Mouse (Mus musculus) midbrain, embryonic 14.5 days (tissue): Measurements from ENCODE around the gene Ehhadh. TPM values are rescaled to one million over a fixed set of nuclear protein-coding genes. Genes with fewer than 3 reads are reported as not detected.

Experiments used
- ATAC-seq: fragments of 200-750 bp; cut with Nextera tagmentation; 2 replicates; pipeline ENCODE4 v1.8.0; 2017; ENCODE audit warnings: moderate number of reproducible peaks, moderate library complexity; ENCODE audit not compliant: low FRiP score, low TSS enrichment
- DNase-seq: peaks from one replicate; pipeline ENCODE4 v3.0.0-alpha.2; 2015
- H3K27ac ChIP-seq: fragments of 300-500 bp; sonication (generic); replicated peaks from 2 replicates; pipeline ENCODE4 v1.5.1; 2014; ENCODE audit warnings: mild to moderate bottlenecking, low read depth, low read length, moderate library complexity
- H3K27me3 ChIP-seq: fragments of 300-500 bp; sonication (generic); 2 replicates; pipeline ENCODE4 v1.6.1; 2014; ENCODE audit warnings: low read length, control low read depth, mixed read lengths; ENCODE audit not compliant: control insufficient read depth, insufficient read depth
- H3K36me3 ChIP-seq: fragments of 300-500 bp; sonication (generic); 2 replicates; pipeline ENCODE4 v1.6.1; 2014; ENCODE audit warnings: low read length, control low read depth; ENCODE audit not compliant: control insufficient read depth, insufficient read depth
- H3K4me1 ChIP-seq: fragments of 300-500 bp; sonication (generic); 2 replicates; pipeline ENCODE4 v1.6.1; 2014; ENCODE audit warnings: mild to moderate bottlenecking, antibody characterized with exemption, low read length, control low read depth; ENCODE audit not compliant: control insufficient read depth, insufficient read depth
- H3K4me2 ChIP-seq: fragments of 300-500 bp; sonication (generic); 2 replicates; pipeline ENCODE4 v1.6.1; 2014; ENCODE audit warnings: mild to moderate bottlenecking, low read length, moderate library complexity
- H3K4me3 ChIP-seq: fragments of 300-500 bp; sonication (generic); replicated peaks from 2 replicates; pipeline ENCODE4 v1.5.1; 2014; ENCODE audit warnings: low read depth, low read length
- H3K9ac ChIP-seq: fragments of 300-500 bp; sonication (generic); replicated peaks from 2 replicates; pipeline ENCODE4 v1.6.1; 2014; ENCODE audit warnings: mild to moderate bottlenecking, low read length, moderate library complexity
- H3K9me3 ChIP-seq: fragments of 300-500 bp; sonication (generic); 2 replicates; pipeline ENCODE4 v1.6.1; 2016; ENCODE audit warnings: low read length, control low read depth, mixed read lengths; ENCODE audit not compliant: control insufficient read depth
- WGBS: fragments of 180-500 bp; shearing (Covaris S2); extraction: QIAGEN DNeasy Blood & Tissue Kit; methylation state at CpG from one replicate; pipeline ENCODE4 v1.1.7; 2014; 5-methylcytosine and 5-hydroxymethylcytosine counted together
- polyA plus RNA-seq: library from polyadenylated mRNA; unstranded; fragments of >200 nt; fragmentation: Nextera tagmentation; extraction: Ambion mirVana; gene quantifications from 2 replicates; pipeline ENCODE4 v1.2.1, GENCODE M21; 2014

Gene Ehhadh
- 1.2 and 1.6 TPM in 2 replicates for polyA plus RNA-seq

- 7% methylated on average over 28 of the region's 28 CpGs for WGBS
- Histone ChIP-seq H3K4me3 (peak within 1 kb of the TSS; percentile 45), H3K9me3 (no peaks in the 10 kb centered on the region), H3K36me3 (no peaks in the 10 kb centered on the region), H3K4me2 (peak within 1 kb of the TSS; percentile 78), H3K9ac (peak within 1 kb of the TSS; percentile 54), H3K27ac (no peak within 1 kb of the TSS), H3K4me1 (peaks cover 13% of the 10 kb centered on the region), H3K27me3 (no peaks in the 10 kb centered on the region)
- DNase-seq (peak; percentile 70), ATAC-seq (peak; percentile 80)
Measured at GRCm38 (mm10) chr16:21787516-21788353, at the start of gene Ehhadh. TSS of gene Ehhadh (minus strand) at chr16:21787807.

GRCm38 (mm10) chr16:21836311-21837072 is 48.9 kb upstream of the Ehhadh start:
- ATAC-seq: no peak; the same call in 1 of the 2 replicates
- 62% methylated on average over 7 of the region's 7 CpGs for WGBS
- no peak overlapping the region for H3K4me3 ChIP-seq
- H3K27me3 ChIP-seq: no peaks in the 10 kb centered on the region
- no peak overlapping the region for H3K27ac ChIP-seq
- no peaks in the 10 kb centered on the region for H3K9me3 ChIP-seq
- no peaks in the 10 kb centered on the region for H3K4me1 ChIP-seq
- H3K36me3 ChIP-seq: no peaks in the 10 kb centered on the region
- H3K4me2 ChIP-seq: no peak overlapping the region
- peak; percentile 82 for DNase-seq
- no peak overlapping the region for H3K9ac ChIP-seq

- 57% methylated on average over 7 of the region's 7 CpGs for WGBS
- ATAC-seq (no peak), DNase-seq (no peak)
- H3K27me3 ChIP-seq: no peaks in the 10 kb centered on the region
- H3K4me2 ChIP-seq: no peak overlapping the region
- no peak overlapping the region for H3K4me3 ChIP-seq
- no peak overlapping the region for H3K27ac ChIP-seq
- H3K9me3 ChIP-seq: no peaks in the 10 kb centered on the region
- no peaks in the 10 kb centered on the region for H3K36me3 ChIP-seq
- no peak overlapping the region for H3K9ac ChIP-seq
- no peaks in the 10 kb centered on the region for H3K4me1 ChIP-seq
Measured at GRCm38 (mm10) chr16:21835584-21835931, 48.0 kb upstream of the Ehhadh start.

- Histone ChIP-seq H3K27me3 (no peaks in the 10 kb centered on the region), H3K9me3 (no peaks in the 10 kb centered on the region), H3K9ac (no peak overlapping the region), H3K4me2 (no peak overlapping the region), H3K36me3 (no peaks in the 10 kb centered on the region), H3K4me1 (no peaks in the 10 kb centered on the region), H3K4me3 (no peak overlapping the region), H3K27ac (no peak overlapping the region)
- whole genome bisulfite sequencing: 92% methylated on average over 8 of the region's 8 CpGs
- ATAC-seq (no peak), DNase-seq (no peak)
Measured at GRCm38 (mm10) chr16:21834866-21835583, 47.4 kb upstream of the Ehhadh start.

GRCm38 (mm10) chr16:21833970-21834369 is 46.4 kb upstream of the Ehhadh start:
- no peak for ATAC-seq
- no peaks in the 10 kb centered on the region for H3K4me1 ChIP-seq
- H3K9ac ChIP-seq: no peak overlapping the region
- DNase-seq: no peak
- no peak overlapping the region for H3K4me2 ChIP-seq
- H3K9me3 ChIP-seq: no peaks in the 10 kb centered on the region
- no peak overlapping the region for H3K4me3 ChIP-seq
- WGBS: 66% methylated on average over 10 of the region's 10 CpGs
- no peak overlapping the region for H3K27ac ChIP-seq
- no peaks in the 10 kb centered on the region for H3K36me3 ChIP-seq
- H3K27me3 ChIP-seq: no peaks in the 10 kb centered on the region

GRCm38 (mm10) chr16:21833469-21833868 is 45.9 kb upstream of the Ehhadh start:
- Histone ChIP-seq H3K27me3 (no peaks in the 10 kb centered on the region), H3K4me2 (no peak overlapping the region), H3K9ac (no peak overlapping the region), H3K9me3 (no peaks in the 10 kb centered on the region), H3K27ac (no peak overlapping the region), H3K4me3 (no peak overlapping the region), H3K4me1 (no peaks in the 10 kb centered on the region), H3K36me3 (no peaks in the 10 kb centered on the region)
- DNase-seq (peak; percentile 39), ATAC-seq (no peak)
- 63% methylated on average over 1 of the region's 1 CpGs for WGBS

- no peaks in the 10 kb centered on the region for H3K36me3 ChIP-seq
- WGBS: 81% methylated on average over 5 of the region's 5 CpGs
- DNase-seq (no peak), ATAC-seq (no peak)
- no peak overlapping the region for H3K9ac ChIP-seq
- H3K27me3 ChIP-seq: no peaks in the 10 kb centered on the region
- no peak overlapping the region for H3K4me3 ChIP-seq
- no peaks in the 10 kb centered on the region for H3K4me1 ChIP-seq
- no peak overlapping the region for H3K27ac ChIP-seq
- H3K9me3 ChIP-seq: no peaks in the 10 kb centered on the region
- no peak overlapping the region for H3K4me2 ChIP-seq
Measured at GRCm38 (mm10) chr16:21831764-21832163, 44.2 kb upstream of the Ehhadh start.

GRCm38 (mm10) chr16:21830784-21831183 is 43.2 kb upstream of the Ehhadh start:
- WGBS: 75% methylated on average over 6 of the region's 6 CpGs
- Histone ChIP-seq H3K27ac (no peak overlapping the region), H3K27me3 (no peaks in the 10 kb centered on the region), H3K4me1 (no peaks in the 10 kb centered on the region), H3K4me2 (no peak overlapping the region), H3K9me3 (no peaks in the 10 kb centered on the region), H3K36me3 (no peaks in the 10 kb centered on the region), H3K9ac (no peak overlapping the region), H3K4me3 (no peak overlapping the region)
- DNase-seq (no peak), ATAC-seq (no peak)
